Mouse (Mus musculus): Measurements from ENCODE around the gene Cwf19l1. TPM values are rescaled to one million over a fixed set of nuclear protein-coding genes. Genes with fewer than 3 reads are reported as not detected.
A peak's percentile ranks its signal among the peaks of the same experiment; 100 is the strongest.

Cwf19l1 gene
- polyA plus RNA-seq, 1 experiment from 2014 or later, result 40.1 TPM

DNA sequence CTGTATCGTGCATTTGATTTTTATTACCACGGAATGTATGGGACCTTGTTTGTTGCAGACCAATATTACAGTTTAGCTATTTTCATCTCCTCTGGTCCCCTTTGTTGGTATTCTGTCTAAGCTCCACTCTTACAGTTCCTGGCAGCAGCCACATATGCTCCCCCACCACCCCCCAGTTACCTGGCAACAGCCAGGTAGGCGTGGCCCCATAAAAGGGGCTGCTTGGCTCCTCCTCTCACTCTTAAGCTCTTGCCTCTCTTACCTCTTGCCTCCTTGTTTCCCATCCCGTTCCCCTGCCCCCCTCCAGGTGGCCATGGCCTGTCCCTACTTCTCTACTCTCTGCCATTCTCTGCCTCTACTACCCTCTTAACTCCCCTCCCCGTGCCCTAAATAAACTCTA lies 64.5 kb downstream of the Cwf19l1 start:
- no peak for ATAC-seq (ENCODE audit: low FRiP score, low read depth)
- H3K36me3 ChIP-seq, result peaks cover 14% of the 10 kb centered on the region
- 64% methylated on average over 5 of the region's 5 CpGs for WGBS
- H3K9me3 ChIP-seq, result no peaks in the 10 kb centered on the region
- H3K27me3 ChIP-seq, result no peaks in the 10 kb centered on the region
- peaks cover 12% of the 10 kb centered on the region for H3K4me1 ChIP-seq
- no peak overlapping the region for H3K4me3 ChIP-seq
- no peak overlapping the region for H3K27ac ChIP-seq (replicated peaks)
- H3K9ac ChIP-seq (replicated peaks), result no peak overlapping the region
- H3K4me2 ChIP-seq (replicated peaks), result no peak overlapping the region

DNA sequence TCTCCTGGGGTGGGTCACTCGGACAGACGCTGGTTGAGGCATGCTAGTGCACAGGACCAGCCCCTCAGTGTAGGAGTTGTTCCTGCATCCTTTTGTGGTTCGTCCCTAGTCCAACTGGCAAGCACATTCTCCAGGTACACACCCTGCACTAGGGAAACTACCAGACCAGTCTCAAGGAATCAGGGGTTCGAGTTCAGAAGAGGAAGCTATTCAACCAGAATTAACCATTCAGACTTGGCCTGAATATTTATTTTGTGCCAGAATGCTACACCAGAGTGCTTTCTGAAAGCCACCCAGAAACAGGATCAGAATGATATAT lies 65.8 kb downstream of the Cwf19l1 start:
- Histone ChIP-seq H3K9ac (replicated peaks) (peak overlapping the region; percentile 76), H3K9me3 (no peaks in the 10 kb centered on the region), H3K4me3 (peak overlapping the region; percentile 72), H3K27me3 (no peaks in the 10 kb centered on the region), H3K4me1 (peaks cover 12% of the 10 kb centered on the region), H3K4me2 (replicated peaks) (peak overlapping the region; percentile 81), H3K27ac (replicated peaks) (peak overlapping the region; percentile 52), H3K36me3 (peaks cover 1% of the 10 kb centered on the region)
- WGBS, result 3% methylated on average over 4 of the region's 4 CpGs
- ATAC-seq (ENCODE audit: low FRiP score, low read depth), result no peak

DNA sequence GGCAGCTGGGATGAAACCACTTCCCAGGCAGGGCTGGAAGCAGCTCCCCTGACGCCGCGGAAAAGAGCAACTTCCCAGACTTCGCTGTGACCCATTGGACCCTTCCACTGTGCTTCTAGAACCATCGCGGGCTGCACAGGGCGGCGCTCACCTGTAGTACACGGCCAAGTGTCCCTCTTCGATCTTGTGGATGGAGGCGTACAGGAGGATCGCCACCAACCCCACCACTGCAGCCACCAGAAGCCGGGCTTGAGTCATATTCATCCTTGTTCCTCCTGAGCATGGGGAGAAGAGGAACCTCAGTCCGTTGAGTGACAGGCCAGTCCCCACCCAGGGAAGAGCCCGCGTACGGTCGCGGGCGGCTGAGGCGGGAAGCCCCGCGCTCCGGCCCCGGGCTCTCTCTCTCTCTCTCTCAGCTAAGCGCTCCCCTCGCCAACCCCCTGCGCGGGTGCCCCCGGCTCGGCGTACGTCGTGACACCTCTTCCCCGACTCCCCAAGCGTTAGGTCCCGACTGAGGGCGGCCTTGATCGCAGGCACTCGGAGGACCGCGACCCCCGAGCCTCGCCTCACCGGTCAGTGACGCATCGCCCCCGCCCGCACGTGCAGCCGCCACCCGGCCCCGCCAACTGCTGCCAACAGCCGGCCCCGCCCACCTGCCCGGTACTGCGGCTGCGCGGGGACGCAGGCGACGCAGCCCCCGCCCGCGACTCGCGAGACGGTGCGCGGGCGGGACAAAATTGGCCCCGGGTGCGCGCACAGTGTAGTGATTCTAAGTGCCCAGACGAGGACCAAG lies 66.4 kb downstream of the Cwf19l1 start, which contains the start of gene Erlin1:
Erlin1 (minus strand) TSS at position 665 of the 793 bp plus-strand sequence.
- H3K9ac ChIP-seq (replicated peaks), result peak within 1 kb of the TSS; percentile 76
- peak within 1 kb of the TSS; percentile 81 for H3K4me2 ChIP-seq (replicated peaks)
- WGBS, result under 1% methylated on average over 75 of the region's 75 CpGs
- peak within 1 kb of the TSS; percentile 52 for H3K27ac ChIP-seq (replicated peaks)
- no peaks in the 10 kb centered on the region for H3K36me3 ChIP-seq
- ATAC-seq (ENCODE audit: low FRiP score, low read depth), result peak; percentile 93
- no peaks in the 10 kb centered on the region for H3K27me3 ChIP-seq
- no peaks in the 10 kb centered on the region for H3K9me3 ChIP-seq
- H3K4me3 ChIP-seq, result peak within 1 kb of the TSS; percentile 72
- peaks cover 12% of the 10 kb centered on the region for H3K4me1 ChIP-seq

- Histone ChIP-seq H3K4me1 (peaks cover 12% of the 10 kb centered on the region), H3K4me3 (peak overlapping the region; percentile 72; the same call in 1 of the 2 replicates), H3K4me2 (replicated peaks) (peak overlapping the region; percentile 81), H3K36me3 (no peaks in the 10 kb centered on the region), H3K27ac (replicated peaks) (no peak overlapping the region), H3K9ac (replicated peaks) (no peak overlapping the region), H3K27me3 (no peaks in the 10 kb centered on the region), H3K9me3 (no peaks in the 10 kb centered on the region)
- no peak for ATAC-seq (ENCODE audit: low FRiP score, low read depth)
- 93% methylated on average over 4 of the region's 4 CpGs for WGBS
Observed at GRCm38 (mm10) chr19:44068232-44068631, 67.4 kb downstream of the Cwf19l1 start.

GRCm38 (mm10) chr19:44067323-44068049 lies 68.2 kb downstream of the Cwf19l1 start:
- H3K4me2 ChIP-seq (replicated peaks), result no peak overlapping the region
- H3K27me3 ChIP-seq, result no peaks in the 10 kb centered on the region
- H3K9me3 ChIP-seq, result no peaks in the 10 kb centered on the region
- no peak overlapping the region for H3K27ac ChIP-seq (replicated peaks)
- no peak overlapping the region for H3K4me3 ChIP-seq
- 86% methylated on average over 9 of the region's 9 CpGs for WGBS
- no peak overlapping the region for H3K9ac ChIP-seq (replicated peaks)
- no peaks in the 10 kb centered on the region; the same call in 1 of the 2 replicates for H3K36me3 ChIP-seq
- no peak for ATAC-seq (ENCODE audit: low FRiP score, low read depth)
- H3K4me1 ChIP-seq, result peaks cover 12% of the 10 kb centered on the region

GRCm38 (mm10) chr19:44064734-44065133 lies 70.9 kb downstream of the Cwf19l1 start:
- no peak overlapping the region for H3K27ac ChIP-seq (replicated peaks)
- H3K9ac ChIP-seq (replicated peaks), result no peak overlapping the region
- H3K9me3 ChIP-seq, result no peaks in the 10 kb centered on the region
- peaks cover 9% of the 10 kb centered on the region for H3K4me1 ChIP-seq
- no peak for ATAC-seq (ENCODE audit: low FRiP score, low read depth)
- WGBS, result 90% methylated on average over 2 of the region's 2 CpGs
- H3K27me3 ChIP-seq, result no peaks in the 10 kb centered on the region
- no peak overlapping the region for H3K4me2 ChIP-seq (replicated peaks)
- no peak overlapping the region for H3K4me3 ChIP-seq
- no peaks in the 10 kb centered on the region; the same call in none of the 2 replicates for H3K36me3 ChIP-seq

DNA sequence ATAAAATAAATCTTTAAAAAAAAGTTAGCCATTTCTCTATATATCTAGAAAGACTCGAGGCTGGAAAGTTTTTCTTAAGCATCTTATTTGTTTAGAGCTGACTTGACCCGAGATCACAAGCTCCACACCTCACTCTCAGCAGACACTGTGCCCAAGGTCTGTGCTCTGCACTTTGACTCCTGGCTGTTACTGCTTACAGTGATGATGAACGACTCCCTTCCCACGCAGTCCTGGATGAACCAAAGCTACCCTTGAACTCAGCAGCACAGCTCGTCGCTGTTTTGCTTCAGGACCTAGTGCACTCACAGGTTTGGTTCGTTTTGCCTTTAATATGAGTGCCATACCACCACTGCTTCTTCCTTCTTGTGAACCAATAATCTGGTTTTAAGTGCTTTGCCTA lies 71.9 kb downstream of the Cwf19l1 start:
- no peaks in the 10 kb centered on the region for H3K9me3 ChIP-seq
- H3K4me3 ChIP-seq, result no peak overlapping the region
- no peak for ATAC-seq (ENCODE audit: low FRiP score, low read depth)
- peaks cover 7% of the 10 kb centered on the region for H3K4me1 ChIP-seq
- no peak overlapping the region for H3K4me2 ChIP-seq (replicated peaks)
- H3K27me3 ChIP-seq, result no peaks in the 10 kb centered on the region
- 88% methylated on average over 7 of the region's 7 CpGs for WGBS
- peaks cover 5% of the 10 kb centered on the region for H3K36me3 ChIP-seq
- no peak overlapping the region for H3K9ac ChIP-seq (replicated peaks)
- no peak overlapping the region for H3K27ac ChIP-seq (replicated peaks)

DNA sequence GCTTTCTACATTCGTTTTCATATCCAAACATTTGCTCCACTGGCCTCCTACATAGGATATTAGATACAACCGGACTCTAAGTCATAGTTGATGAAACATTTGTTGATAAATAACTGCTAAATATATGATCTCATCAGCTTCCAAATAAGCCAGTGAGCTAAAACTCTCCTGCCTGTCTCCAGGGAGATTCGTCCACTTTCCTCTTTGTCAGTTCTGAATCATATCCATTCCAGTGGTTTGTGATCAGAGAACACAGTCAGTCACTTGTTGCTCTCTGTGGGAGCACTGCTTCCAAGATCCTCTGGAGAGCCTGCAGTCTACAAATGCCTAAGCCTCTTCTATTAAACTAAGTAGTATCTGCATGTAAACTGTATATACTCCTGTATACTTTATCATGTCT lies 75.5 kb downstream of the Cwf19l1 start:
- no peak for ATAC-seq (ENCODE audit: low FRiP score, low read depth)
- Histone ChIP-seq H3K4me1 (no peaks in the 10 kb centered on the region), H3K9ac (replicated peaks) (no peak overlapping the region), H3K27me3 (no peaks in the 10 kb centered on the region), H3K36me3 (peaks cover 17% of the 10 kb centered on the region), H3K4me2 (replicated peaks) (no peak overlapping the region), H3K27ac (replicated peaks) (no peak overlapping the region), H3K9me3 (no peaks in the 10 kb centered on the region), H3K4me3 (no peak overlapping the region)
- WGBS, result 86% methylated on average over 3 of the region's 3 CpGs

Other genes starting within 250 kb of the Cwf19l1 start
- 16.6 and 17.1 TPM in 2 replicates for gene Dnmbp, start 195.7 kb downstream of the Cwf19l1 start, polyA plus RNA-seq (2016; fragmentation: Nextera tagmentation; extraction: Ambion mirVana)
- gene Cpn1, start 149.3 kb downstream of the Cwf19l1 start, polyA plus RNA-seq (2016; fragmentation: Nextera tagmentation; extraction: Ambion mirVana), result 0.16 and 0.24 TPM in 2 replicates
- gene Cyp2c23, start 106.7 kb downstream of the Cwf19l1 start, polyA plus RNA-seq (2016; fragmentation: Nextera tagmentation; extraction: Ambion mirVana), result not detected in 2 replicates
- gene Erlin1, start 66.1 kb downstream of the Cwf19l1 start, polyA plus RNA-seq (2016; fragmentation: Nextera tagmentation; extraction: Ambion mirVana), result 22.0 and 23.6 TPM in 2 replicates
- 65.8 and 66.9 TPM in 2 replicates for gene Chuk, start 28.4 kb downstream of the Cwf19l1 start, polyA plus RNA-seq (2016; fragmentation: Nextera tagmentation; extraction: Ambion mirVana)
- gene Bloc1s2, start 10.6 kb upstream of the Cwf19l1 start, polyA plus RNA-seq (2016; fragmentation: Nextera tagmentation; extraction: Ambion mirVana), result 116 and 120 TPM in 2 replicates
- gene Pkd2l1, start 56.6 kb upstream of the Cwf19l1 start, polyA plus RNA-seq (2016; fragmentation: Nextera tagmentation; extraction: Ambion mirVana), result 0.15 and 0.22 TPM in 2 replicates
- 0.62 and 1.4 TPM in 2 replicates for gene Scd3, start 67.4 kb upstream of the Cwf19l1 start, polyA plus RNA-seq (2016; fragmentation: Nextera tagmentation; extraction: Ambion mirVana)
- gene Scd2, start 157.8 kb upstream of the Cwf19l1 start, polyA plus RNA-seq (2016; fragmentation: Nextera tagmentation; extraction: Ambion mirVana), result 419 and 424 TPM in 2 replicates
- 0.10 and 0.11 TPM in 2 replicates for gene Scd4, start 197.2 kb upstream of the Cwf19l1 start, polyA plus RNA-seq (2016; fragmentation: Nextera tagmentation; extraction: Ambion mirVana)

Measured in midbrain, embryonic 12.5 days (tissue).